Mouse (Mus musculus) heart, adult 18-20 months (tissue): ENCODE measurements at regions not wholly inside any gene's neighbourhood (a gene's known extent, or its start where the extent isn't known, plus 50 kb on each side); places are given as distances from the start of the nearest gene placed in this dataset.
A peak's percentile ranks its signal among the peaks of the same experiment; 100 is the strongest.

ENCODE experiments used
- DNase-seq, 2 experiments: peaks; one replicate each; pipeline ENCODE4 v3.0.0; 2021 to 2022; ENCODE audit warnings: mixed read lengths in 1 of 2

DNA sequence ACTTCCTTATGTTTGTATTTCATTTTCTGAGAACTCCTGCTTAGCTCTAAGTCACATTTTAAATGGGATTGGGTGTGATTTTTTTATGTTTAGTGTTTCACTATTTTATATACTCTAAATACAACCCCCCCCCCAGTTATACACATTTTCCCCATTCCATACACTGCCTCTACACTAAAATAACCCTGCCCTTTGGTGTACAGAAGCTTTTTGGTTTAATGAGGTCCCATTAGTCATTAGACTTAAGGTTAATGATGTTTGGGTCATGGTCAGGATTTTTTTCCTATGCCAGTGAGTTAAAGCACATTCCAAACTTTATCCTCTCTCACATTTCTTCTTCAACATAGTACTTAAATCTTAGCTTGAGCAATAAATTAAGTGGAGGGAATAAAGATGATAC lies 149.2 kb downstream of the Tinag start:
- DNase-seq: no peak

DNA sequence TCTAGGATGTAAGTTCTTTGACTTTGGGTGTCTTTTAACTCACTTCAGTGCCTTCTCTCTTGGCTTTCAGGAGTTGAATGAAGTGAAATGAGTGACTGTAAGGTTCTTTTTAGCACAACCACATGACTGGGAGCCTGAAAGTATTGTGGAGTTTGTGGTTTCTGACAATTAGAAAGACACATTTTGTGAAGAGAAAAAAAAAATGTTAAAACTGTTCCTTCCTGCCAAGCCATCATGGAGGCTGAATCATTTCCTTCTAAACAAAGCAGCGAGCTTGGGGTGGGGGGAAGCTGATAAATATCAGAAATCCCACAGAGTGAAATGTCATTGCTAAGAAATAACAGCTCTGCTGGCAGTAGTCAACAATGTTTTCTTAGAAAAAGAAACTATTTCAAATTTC lies 163.8 kb downstream of the Tinag start:
- DNase-seq: no peak

DNA sequence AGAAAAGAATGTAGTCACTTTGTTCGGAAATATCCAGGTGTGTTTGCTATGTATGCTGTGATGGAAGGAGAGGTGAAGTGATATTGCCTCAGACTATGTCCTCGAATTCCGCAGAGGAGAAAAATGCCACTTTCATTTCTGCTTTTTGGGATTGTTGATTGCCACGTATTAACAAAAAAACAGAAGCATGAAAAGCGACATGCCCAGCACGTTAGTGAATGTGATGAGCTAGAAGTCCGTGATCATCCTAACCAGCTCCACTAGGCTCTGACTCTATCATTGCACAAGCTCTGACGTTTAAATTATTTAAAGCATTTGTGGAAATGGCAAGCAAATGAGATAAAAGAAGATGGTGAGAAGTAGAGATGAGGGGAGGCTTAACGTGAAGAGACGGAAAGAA lies 169.6 kb downstream of the Tinag start:
- peak in 1 of 2 experiments; percentile 1 for DNase-seq

DNA sequence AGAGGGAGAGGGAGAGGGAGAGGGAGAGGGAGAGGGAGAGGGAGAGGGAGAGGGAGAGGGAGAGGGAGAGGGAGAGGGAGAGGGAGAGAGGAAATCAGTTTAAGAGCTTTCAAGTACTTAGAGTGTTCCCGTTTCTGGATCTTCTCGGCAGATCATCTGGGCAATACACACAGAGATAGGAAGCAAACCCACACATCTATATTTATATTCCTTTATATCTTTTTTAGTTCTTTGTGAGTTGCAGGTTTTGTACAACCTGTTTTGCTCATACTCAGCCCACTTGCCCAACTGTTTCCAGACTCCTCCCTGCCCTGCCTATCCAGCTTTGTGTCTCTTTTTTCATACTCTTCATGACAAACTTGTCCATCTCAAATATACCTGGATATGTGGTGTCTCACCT lies 173.2 kb downstream of the Tinag start:
- DNase-seq: no peak

DNA sequence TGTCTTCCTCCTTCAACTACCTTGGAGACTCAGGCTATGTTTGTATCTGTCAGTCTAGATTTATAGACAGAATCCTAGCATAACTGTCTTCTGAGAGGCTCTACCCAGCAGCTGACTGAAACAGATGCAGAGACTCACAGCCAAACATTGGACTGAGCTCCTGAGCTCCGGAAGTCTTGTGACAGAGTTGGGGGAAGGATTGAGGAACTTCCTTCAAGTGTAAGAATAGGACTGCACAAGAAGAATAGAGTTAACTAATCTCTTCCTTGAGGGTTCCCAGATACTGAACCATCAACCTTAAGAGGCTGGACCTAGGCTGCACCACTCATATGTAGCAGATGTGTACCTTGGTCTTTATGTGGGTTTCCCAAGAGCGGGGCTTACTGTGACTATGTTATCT lies 176.0 kb downstream of the Tinag start:
- DNase-seq: peak; percentile 3 to 19

DNA sequence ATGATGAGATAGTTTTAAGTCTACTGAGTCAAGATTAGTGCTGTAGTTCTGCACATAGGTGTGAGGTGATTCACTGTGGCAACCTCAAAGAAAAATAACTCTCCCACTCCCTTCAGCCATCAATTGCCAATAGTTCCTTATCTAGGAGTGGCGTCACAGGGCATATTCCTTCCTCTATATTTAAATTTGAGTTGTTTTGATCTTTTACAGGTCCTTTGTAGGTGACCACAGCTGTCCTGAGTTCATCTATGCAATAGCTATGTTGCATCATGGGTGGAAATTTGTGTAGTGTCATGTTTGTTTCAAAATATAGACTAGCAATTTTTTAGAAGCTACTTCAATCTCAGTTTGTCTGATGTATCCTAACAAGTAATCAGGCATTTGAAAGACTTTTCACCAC lies 177.0 kb downstream of the Tinag start:
- no peak for DNase-seq

DNA sequence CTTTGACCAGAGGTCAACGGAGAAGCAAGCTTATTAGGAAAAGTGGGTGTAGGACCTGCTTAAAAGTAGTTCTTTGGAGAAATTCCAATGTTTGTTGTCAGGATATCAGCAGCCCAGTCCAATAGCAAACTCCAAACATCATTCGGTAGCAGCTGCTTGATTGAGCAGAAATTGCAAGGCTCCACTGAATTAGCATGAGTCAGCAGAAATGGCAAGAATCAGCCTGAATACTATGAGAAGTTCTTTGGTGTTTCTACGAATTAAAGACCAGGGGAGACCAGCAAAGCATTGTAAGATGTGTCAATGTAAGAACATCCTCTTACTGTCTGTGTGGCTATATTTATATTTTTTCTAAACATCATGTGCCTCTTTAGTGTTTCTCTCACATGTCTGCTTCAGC lies 223.4 kb downstream of the Tinag start:
- DNase-seq: no peak

DNA sequence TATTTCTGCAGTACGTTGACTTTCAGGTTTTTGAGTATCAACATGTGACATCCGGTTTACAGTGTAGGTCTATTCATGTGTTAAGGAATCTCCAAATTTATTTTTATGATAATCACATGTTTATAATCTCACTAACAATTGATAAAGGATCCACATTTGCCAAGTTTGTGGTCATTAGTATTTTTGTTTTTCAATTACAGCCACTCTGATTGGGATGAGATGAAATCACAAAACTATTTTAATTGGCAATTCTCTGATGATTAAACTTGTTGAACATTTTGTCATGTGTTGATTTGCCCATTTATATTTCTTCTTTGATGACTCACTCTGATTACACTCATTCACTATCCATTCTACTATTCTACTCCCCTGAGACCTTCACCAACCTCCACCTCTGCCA lies 228.0 kb upstream of the Fam83b start:
- DNase-seq: no peak

DNA sequence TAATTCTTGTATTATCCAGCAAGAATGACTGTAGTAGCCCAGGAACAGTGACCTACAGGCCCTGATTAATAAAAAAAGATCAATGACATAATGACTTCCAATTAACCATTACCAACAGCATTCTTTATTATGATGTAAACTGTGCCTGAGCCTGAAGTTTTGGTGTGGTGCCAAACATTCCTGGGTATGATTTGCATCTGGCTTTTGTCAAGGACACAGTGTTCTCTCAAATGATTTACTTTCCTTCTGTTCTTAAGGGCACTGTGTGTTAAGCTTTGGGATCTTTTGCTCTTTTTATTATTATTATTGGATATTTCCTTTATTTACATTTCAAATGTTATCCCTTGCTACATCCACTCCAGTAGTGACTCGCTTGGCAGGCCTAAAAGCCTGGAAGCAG lies 221.7 kb upstream of the Fam83b start:
- DNase-seq: no peak
